Mouse (Mus musculus) forebrain, embryonic 10.5 days (tissue): ENCODE measurements around the gene Cebpzos. TPM values are rescaled to one million over a fixed set of nuclear protein-coding genes. Genes with fewer than 3 reads are reported as not detected.

ENCODE experiments used
- DNase-seq: peaks from one replicate; pipeline ENCODE4 v3.0.0-alpha.2; 2017; ENCODE audit warnings: low spot score; ENCODE audit errors: extremely low spot score
- H3K27ac ChIP-seq: fragments of 300-500 bp; sonication (generic); 2 replicates; pipeline ENCODE4 v1.5.1; 2016; ENCODE audit warnings: mild to moderate bottlenecking
- H3K27me3 ChIP-seq: fragments of 300-500 bp; sonication (generic); 2 replicates; pipeline ENCODE4 v1.6.1; 2016; ENCODE audit warnings: mild to moderate bottlenecking; ENCODE audit not compliant: poor library complexity, severe bottlenecking
- H3K36me3 ChIP-seq: fragments of 300-500 bp; sonication (generic); replicated peaks from 2 replicates; pipeline ENCODE4 v1.6.1; 2016; ENCODE audit warnings: mild to moderate bottlenecking, moderate library complexity
- H3K4me1 ChIP-seq: fragments of 300-500 bp; sonication (generic); 2 replicates; pipeline ENCODE4 v1.6.1; 2016
- H3K4me3 ChIP-seq: fragments of 300-500 bp; sonication (generic); 2 replicates; pipeline ENCODE4 v1.5.1; 2016; ENCODE audit warnings: mild to moderate bottlenecking, moderate library complexity
- H3K9me3 ChIP-seq: fragments of 300-500 bp; sonication (generic); 2 replicates; pipeline ENCODE4 v1.6.1; 2016; ENCODE audit warnings: mild to moderate bottlenecking, moderate library complexity
- WGBS: fragments of 180-500 bp; shearing (Covaris S2); methylation state at CpG from one replicate; pipeline ENCODE4 v1.1.7; 2016; 5-methylcytosine and 5-hydroxymethylcytosine counted together
- polyA plus RNA-seq: library from polyadenylated mRNA; unstranded; fragments of >200 nt; fragmentation: Nextera tagmentation; extraction: Ambion mirVana; gene quantifications from 2 replicates; pipeline ENCODE4 v1.2.1, GENCODE M21; 2016

Cebpzos gene
- polyA plus RNA-seq, 1 experiment from 2014 or later = 109 TPM

GRCm38 (mm10) chr17:78953240-78953639 lies 36.9 kb downstream of the Cebpzos start:
- H3K9me3 ChIP-seq = no peaks in the 10 kb centered on the region
- peaks cover 94% of the 10 kb centered on the region for H3K36me3 ChIP-seq

GRCm38 (mm10) chr17:78959473-78959872 lies 43.2 kb downstream of the Cebpzos start:
- WGBS = 86% methylated on average over 6 of the region's 6 CpGs
- Histone ChIP-seq H3K4me1 (no peaks in the 10 kb centered on the region), H3K36me3 (peaks cover 94% of the 10 kb centered on the region), H3K27me3 (no peaks in the 10 kb centered on the region), H3K27ac (no peak overlapping the region), H3K9me3 (no peaks in the 10 kb centered on the region), H3K4me3 (no peak overlapping the region)
- no peak for DNase-seq

More at GRCm38 (mm10) chr17:78953240-78953639, 36.9 kb downstream of the Cebpzos start:
- H3K27me3 ChIP-seq = no peaks in the 10 kb centered on the region
- H3K27ac ChIP-seq = no peak overlapping the region
- 93% methylated on average over 8 of the region's 8 CpGs for WGBS
- no peak for DNase-seq
- no peaks in the 10 kb centered on the region for H3K4me1 ChIP-seq
- no peak overlapping the region for H3K4me3 ChIP-seq

GRCm38 (mm10) chr17:78964387-78964786 lies 48.1 kb downstream of the Cebpzos start:
- no peak overlapping the region for H3K4me3 ChIP-seq
- DNase-seq = no peak
- no peaks in the 10 kb centered on the region for H3K27me3 ChIP-seq
- H3K9me3 ChIP-seq = no peaks in the 10 kb centered on the region
- H3K36me3 ChIP-seq = peaks cover 85% of the 10 kb centered on the region
- no peaks in the 10 kb centered on the region for H3K4me1 ChIP-seq
- WGBS = 95% methylated on average over 1 of the region's 1 CpGs
- H3K27ac ChIP-seq = no peak overlapping the region

GRCm38 (mm10) chr17:78966092-78966883 lies 50.0 kb downstream of the Cebpzos start:
- DNase-seq = no peak
- no peaks in the 10 kb centered on the region for H3K9me3 ChIP-seq
- H3K27ac ChIP-seq = no peak overlapping the region
- WGBS = 93% methylated on average over 11 of the region's 11 CpGs
- no peaks in the 10 kb centered on the region for H3K27me3 ChIP-seq
- no peak overlapping the region for H3K4me3 ChIP-seq
- no peaks in the 10 kb centered on the region for H3K4me1 ChIP-seq
- peaks cover 85% of the 10 kb centered on the region for H3K36me3 ChIP-seq

- no peaks in the 10 kb centered on the region for H3K9me3 ChIP-seq
- H3K36me3 ChIP-seq = peaks cover 79% of the 10 kb centered on the region
- H3K4me3 ChIP-seq = no peak overlapping the region
- no peak overlapping the region for H3K27ac ChIP-seq
- H3K27me3 ChIP-seq = no peaks in the 10 kb centered on the region
- no peaks in the 10 kb centered on the region for H3K4me1 ChIP-seq
- 88% methylated on average over 3 of the region's 3 CpGs for WGBS
- no peak for DNase-seq
Measured at GRCm38 (mm10) chr17:78968500-78968899, 52.2 kb downstream of the Cebpzos start.

Other genes with a start within 250 kb of the Cebpzos start
- gene Strn, start 179.3 kb upstream of the Cebpzos start, polyA plus RNA-seq = 6.2 TPM in 2 replicates
- gene Heatr5b, start 81.1 kb upstream of the Cebpzos start, polyA plus RNA-seq = 13.6 and 14.0 TPM in 2 replicates
- 30.4 and 31.8 TPM in 2 replicates for gene Gpatch11, start 80.9 kb upstream of the Cebpzos start, polyA plus RNA-seq
- gene Eif2ak2, start 33.9 kb upstream of the Cebpzos start, polyA plus RNA-seq = 7.4 and 8.6 TPM in 2 replicates
- 0.20 TPM in 1 of 2 replicates, not detected in the other for gene Sult6b1, start 9.5 kb upstream of the Cebpzos start, polyA plus RNA-seq
- 60.4 and 61.9 TPM in 2 replicates for gene Cebpz, start 20.6 kb downstream of the Cebpzos start, polyA plus RNA-seq
- gene Ndufaf7, start 20.6 kb downstream of the Cebpzos start, polyA plus RNA-seq = 46.0 and 49.4 TPM in 2 replicates
- 47.8 and 50.5 TPM in 2 replicates for gene Prkd3, start 104.3 kb downstream of the Cebpzos start, polyA plus RNA-seq
- 3.7 and 4.1 TPM in 2 replicates for gene Qpct, start 135.4 kb downstream of the Cebpzos start, polyA plus RNA-seq